Mouse (Mus musculus) intestine, embryonic 15.5 days (tissue): ENCODE measurements around the gene Tusc2. TPM values are rescaled to one million over a fixed set of nuclear protein-coding genes. Genes with fewer than 3 reads are reported as not detected.

Source experiments
- ATAC-seq: fragments of 200-750 bp; cut with Nextera tagmentation; 2 replicates; pipeline ENCODE4 v1.8.0; 2017; ENCODE audit warnings: moderate TSS enrichment, moderate library complexity
- H3K27ac ChIP-seq: fragments of 300-500 bp; sonication (generic); 2 replicates; pipeline ENCODE4 v1.5.1; 2015; ENCODE audit warnings: mild to moderate bottlenecking, inconsistent platforms
- H3K27me3 ChIP-seq: fragments of 300-500 bp; sonication (generic); replicated peaks from 2 replicates; pipeline ENCODE4 v1.6.1; 2015; ENCODE audit warnings: inconsistent platforms
- H3K36me3 ChIP-seq: fragments of 300-500 bp; sonication (generic); 2 replicates; pipeline ENCODE4 v1.6.1; 2015; ENCODE audit warnings: inconsistent platforms
- H3K4me1 ChIP-seq: fragments of 300-500 bp; sonication (generic); replicated peaks from 2 replicates; pipeline ENCODE4 v1.6.1; 2015; ENCODE audit warnings: inconsistent platforms
- H3K4me2 ChIP-seq: fragments of 300-500 bp; sonication (generic); replicated peaks from 2 replicates; pipeline ENCODE4 v1.6.1; 2015; ENCODE audit warnings: mild to moderate bottlenecking, inconsistent platforms
- H3K4me3 ChIP-seq: fragments of 300-500 bp; sonication (generic); replicated peaks from 2 replicates; pipeline ENCODE4 v1.5.1; 2015; ENCODE audit warnings: inconsistent platforms
- H3K9ac ChIP-seq: fragments of 300-500 bp; sonication (generic); 2 replicates; pipeline ENCODE4 v1.6.1; 2015; ENCODE audit warnings: inconsistent platforms
- H3K9me3 ChIP-seq: fragments of 300-500 bp; sonication (generic); 2 replicates; pipeline ENCODE4 v1.6.1; 2016; ENCODE audit warnings: inconsistent platforms
- WGBS: fragments of 180-500 bp; shearing (Covaris S2); methylation state at CpG from one replicate; pipeline ENCODE4 v1.1.7; 2015; 5-methylcytosine and 5-hydroxymethylcytosine counted together
- polyA plus RNA-seq: library from polyadenylated mRNA; unstranded; fragments of >200 nt; fragmentation: Nextera tagmentation; extraction: Ambion mirVana; gene quantifications from 2 replicates; pipeline ENCODE4 v1.2.1, GENCODE M21; 2015

Gene Tusc2
- polyA plus RNA-seq, 1 experiment from 2014 or later = 44.2 TPM

- H3K9ac ChIP-seq = no peak overlapping the region
- no peak overlapping the region for H3K4me2 ChIP-seq
- no peaks in the 10 kb centered on the region for H3K27me3 ChIP-seq
- peaks cover 18% of the 10 kb centered on the region; the same call in 1 of the 2 replicates for H3K36me3 ChIP-seq
- ATAC-seq = no peak
- no peaks in the 10 kb centered on the region for H3K9me3 ChIP-seq
- WGBS = 93% methylated on average over 8 of the region's 8 CpGs
- peaks cover 37% of the 10 kb centered on the region for H3K4me1 ChIP-seq
- H3K4me3 ChIP-seq = no peak overlapping the region
- no peak overlapping the region for H3K27ac ChIP-seq
Measured at GRCm38 (mm10) chr9:107539940-107540339, 23.1 kb upstream of the Tusc2 start.

GRCm38 (mm10) chr9:107540420-107540819 is 22.6 kb upstream of the Tusc2 start:
- 73% methylated on average over 4 of the region's 4 CpGs for WGBS
- Histone ChIP-seq H3K36me3 (peaks cover 18% of the 10 kb centered on the region; the same call in 1 of the 2 replicates), H3K9me3 (no peaks in the 10 kb centered on the region), H3K4me1 (peaks cover 37% of the 10 kb centered on the region), H3K27me3 (no peaks in the 10 kb centered on the region), H3K27ac (no peak overlapping the region), H3K9ac (no peak overlapping the region), H3K4me3 (no peak overlapping the region), H3K4me2 (peak overlapping the region; percentile 83; the same call in 1 of the 2 replicates)
- no peak for ATAC-seq

- Histone ChIP-seq H3K9me3 (no peaks in the 10 kb centered on the region), H3K27ac (peak overlapping the region; percentile 13; the same call in 1 of the 2 replicates), H3K4me3 (peak overlapping the region; percentile 59; the same call in 1 of the 2 replicates), H3K4me1 (peaks cover 31% of the 10 kb centered on the region), H3K36me3 (peaks cover 18% of the 10 kb centered on the region; the same call in 1 of the 2 replicates), H3K4me2 (peak overlapping the region; percentile 83), H3K9ac (no peak overlapping the region), H3K27me3 (no peaks in the 10 kb centered on the region)
- ATAC-seq = no peak
- 30% methylated on average over 10 of the region's 10 CpGs for WGBS
Measured at GRCm38 (mm10) chr9:107541005-107541404, 22.1 kb upstream of the Tusc2 start.

GRCm38 (mm10) chr9:107541474-107542351 is 21.3 kb upstream of the Tusc2 start, which contains the start of the genes Cyb561d2 and Nprl2:
TSS of gene Cyb561d2 (minus strand) at chr9:107542193.
TSS of gene Nprl2 (plus strand) at chr9:107542226.
- Histone ChIP-seq H3K36me3 (peaks cover 18% of the 10 kb centered on the region; the same call in 1 of the 2 replicates), H3K4me1 (peaks cover 29% of the 10 kb centered on the region), H3K27ac (peak within 1 kb of the TSS; percentile 48; the same call in 1 of the 2 replicates)

GRCm38 (mm10) chr9:107542352-107542686 is 20.7 kb upstream of the Tusc2 start:
- Histone ChIP-seq H3K9ac (peak overlapping the region; percentile 61), H3K4me2 (peak overlapping the region; percentile 83), H3K36me3 (peaks cover 18% of the 10 kb centered on the region; the same call in 1 of the 2 replicates), H3K27ac (0 out of 2 replicates have a peak overlapping the region, but pooled peaks have one; percentile 48), H3K9me3 (no peaks in the 10 kb centered on the region), H3K27me3 (no peaks in the 10 kb centered on the region), H3K4me3 (peak overlapping the region; percentile 59), H3K4me1 (peaks cover 28% of the 10 kb centered on the region)
- peak; percentile 27 for ATAC-seq
- under 1% methylated on average over 11 of the region's 11 CpGs for WGBS

More at GRCm38 (mm10) chr9:107541474-107542351, 21.3 kb upstream of the Tusc2 start, which contains the start of the genes Cyb561d2 and Nprl2:
- Histone ChIP-seq H3K9me3 (no peaks in the 10 kb centered on the region), H3K4me3 (peak within 1 kb of the TSS; percentile 59), H3K4me2 (peak within 1 kb of the TSS; percentile 83), H3K27me3 (no peaks in the 10 kb centered on the region), H3K9ac (peak within 1 kb of the TSS; percentile 61)
- peak; percentile 93 for ATAC-seq
- WGBS = under 1% methylated on average over 46 of the region's 46 CpGs

GRCm38 (mm10) chr9:107542721-107543120 is 20.3 kb upstream of the Tusc2 start:
- Histone ChIP-seq H3K27ac (no peak overlapping the region), H3K9ac (no peak overlapping the region), H3K27me3 (no peaks in the 10 kb centered on the region), H3K9me3 (no peaks in the 10 kb centered on the region), H3K36me3 (peaks cover 16% of the 10 kb centered on the region; the same call in 1 of the 2 replicates), H3K4me1 (peaks cover 28% of the 10 kb centered on the region), H3K4me3 (peak overlapping the region; percentile 59), H3K4me2 (peak overlapping the region; percentile 83)
- 44% methylated on average over 8 of the region's 8 CpGs for WGBS
- ATAC-seq = no peak

GRCm38 (mm10) chr9:107543299-107543698 is 19.8 kb upstream of the Tusc2 start:
- no peak for ATAC-seq
- WGBS = 80% methylated on average over 11 of the region's 11 CpGs
- Histone ChIP-seq H3K4me2 (peak overlapping the region; percentile 83; the same call in 1 of the 2 replicates), H3K4me1 (peaks cover 28% of the 10 kb centered on the region), H3K9ac (no peak overlapping the region), H3K9me3 (no peaks in the 10 kb centered on the region), H3K27me3 (no peaks in the 10 kb centered on the region), H3K27ac (no peak overlapping the region), H3K4me3 (no peak overlapping the region), H3K36me3 (peaks cover 11% of the 10 kb centered on the region; the same call in 1 of the 2 replicates)

GRCm38 (mm10) chr9:107544196-107544700 is 18.8 kb upstream of the Tusc2 start:
- Histone ChIP-seq H3K9ac (no peak overlapping the region), H3K27me3 (no peaks in the 10 kb centered on the region), H3K4me3 (no peak overlapping the region), H3K27ac (no peak overlapping the region), H3K9me3 (no peaks in the 10 kb centered on the region), H3K4me1 (peaks cover 28% of the 10 kb centered on the region), H3K4me2 (no peak overlapping the region), H3K36me3 (peaks cover 9% of the 10 kb centered on the region; the same call in 1 of the 2 replicates)
- ATAC-seq = no peak
- 94% methylated on average over 17 of the region's 17 CpGs for WGBS

GRCm38 (mm10) chr9:107544729-107545128 is 18.3 kb upstream of the Tusc2 start:
- 95% methylated on average over 12 of the region's 12 CpGs for WGBS

GRCm38 (mm10) chr9:107545199-107545598 is 17.9 kb upstream of the Tusc2 start:
- no peak overlapping the region for H3K4me2 ChIP-seq
- ATAC-seq = no peak
- 86% methylated on average over 10 of the region's 10 CpGs for WGBS
- no peaks in the 10 kb centered on the region for H3K9me3 ChIP-seq
- H3K27ac ChIP-seq = no peak overlapping the region
- H3K27me3 ChIP-seq = no peaks in the 10 kb centered on the region
- H3K9ac ChIP-seq = no peak overlapping the region
- H3K4me3 ChIP-seq = no peak overlapping the region
- H3K4me1 ChIP-seq = peaks cover 28% of the 10 kb centered on the region
- peaks cover 4% of the 10 kb centered on the region; the same call in 1 of the 2 replicates for H3K36me3 ChIP-seq

More at GRCm38 (mm10) chr9:107544729-107545128, 18.3 kb upstream of the Tusc2 start:
- no peak overlapping the region for H3K4me2 ChIP-seq
- H3K4me1 ChIP-seq = peaks cover 28% of the 10 kb centered on the region
- no peak overlapping the region for H3K9ac ChIP-seq
- H3K9me3 ChIP-seq = no peaks in the 10 kb centered on the region
- H3K36me3 ChIP-seq = peaks cover 9% of the 10 kb centered on the region; the same call in 1 of the 2 replicates
- H3K4me3 ChIP-seq = no peak overlapping the region
- no peak for ATAC-seq
- H3K27ac ChIP-seq = no peak overlapping the region
- no peaks in the 10 kb centered on the region for H3K27me3 ChIP-seq

- peaks cover 31% of the 10 kb centered on the region for H3K4me1 ChIP-seq
- H3K27ac ChIP-seq = no peak overlapping the region
- H3K4me2 ChIP-seq = no peak overlapping the region
- 13% methylated on average over 3 of the region's 3 CpGs for WGBS
- H3K27me3 ChIP-seq = no peaks in the 10 kb centered on the region
- H3K9ac ChIP-seq = no peak overlapping the region
- no peak overlapping the region for H3K4me3 ChIP-seq
- H3K36me3 ChIP-seq = peaks cover 4% of the 10 kb centered on the region; the same call in 1 of the 2 replicates
- ATAC-seq = no peak
- no peaks in the 10 kb centered on the region for H3K9me3 ChIP-seq
Measured at GRCm38 (mm10) chr9:107545602-107546001, 17.5 kb upstream of the Tusc2 start.

GRCm38 (mm10) chr9:107547026-107547425 is 16.0 kb upstream of the Tusc2 start, which contains the start of gene Zmynd10:
TSS of gene Zmynd10 (plus strand) at chr9:107547298.
- H3K4me2 ChIP-seq = peak within 1 kb of the TSS; percentile 53
- H3K4me3 ChIP-seq = peak within 1 kb of the TSS; percentile 16; the same call in 1 of the 2 replicates
- peaks cover 36% of the 10 kb centered on the region for H3K4me1 ChIP-seq
- peak; percentile 48 for ATAC-seq
- no peak within 1 kb of the TSS; the same call in 1 of the 2 replicates for H3K27ac ChIP-seq
- peaks cover 4% of the 10 kb centered on the region; the same call in 1 of the 2 replicates for H3K36me3 ChIP-seq
- no peaks in the 10 kb centered on the region for H3K27me3 ChIP-seq
- no peak within 1 kb of the TSS for H3K9ac ChIP-seq
- WGBS = 2% methylated on average over 20 of the region's 20 CpGs
- H3K9me3 ChIP-seq = no peaks in the 10 kb centered on the region
